Mouse (Mus musculus): Measurements from ENCODE around the gene Fam53b.

Gene Fam53b

GRCm38 (mm10) chr7:132765629-132766186 lies 48.0 kb downstream of the Fam53b start:
- CTCF ChIA-PET, result interaction anchor here in 2 of 4 experiments (0.7 kb wide), 2 partner anchors 107 to 1537 kb away, joined by 4 to 6 read pairs; no protein-coding TSS in a partner anchor
- POLR2A ChIA-PET, result interaction anchor here (0.5 to 2.1 kb wide), 14 partner anchors 9 to 310 kb away, joined by 3 to 7 read pairs (median 4); no protein-coding TSS in a partner anchor

GRCm38 (mm10) chr7:132764896-132765491 lies 48.7 kb downstream of the Fam53b start:
- POLR2A ChIA-PET, result interaction anchor here in 3 of 4 experiments (0.6 to 2.1 kb wide), 7 partner anchors 12 to 311 kb away, joined by 3 to 7 read pairs (median 3); no protein-coding TSS in a partner anchor
- CTCF ChIA-PET, result interaction anchor here in 2 of 4 experiments (0.7 to 1.0 kb wide), 2 partner anchors 46 to 1537 kb away, joined by 3 to 6 read pairs; no protein-coding TSS in a partner anchor

- ChIA-PET CTCF (interaction anchor here in 1 of 4 experiments (1.0 kb wide), 1 partner anchor 47 kb away, joined by 3 read pairs; no protein-coding TSS in a partner anchor), POLR2A (interaction anchor here in 2 of 4 experiments (0.6 to 0.8 kb wide), 3 partner anchors 12 to 34 kb away, joined by 3 read pairs; no protein-coding TSS in a partner anchor)
These were observed 49.4 kb downstream of the Fam53b start for GRCm38 (mm10) chr7:132764314-132764713.

- POLR2A ChIA-PET, result interaction anchor here in 1 of 4 experiments (0.7 to 0.8 kb wide), 2 partner anchors 13 to 32 kb away, joined by 3 read pairs; no protein-coding TSS in a partner anchor
- CTCF ChIA-PET, result interaction anchor here in 2 of 4 experiments (1.0 to 1.1 kb wide), 2 partner anchors 47 kb away, joined by 3 to 4 read pairs; no protein-coding TSS in a partner anchor
These were observed 49.8 kb downstream of the Fam53b start for GRCm38 (mm10) chr7:132763911-132764310.

- CTCF ChIA-PET, result interaction anchor here in 1 of 4 experiments (1.1 kb wide), 1 partner anchor 48 kb away, joined by 4 read pairs; no protein-coding TSS in a partner anchor
- POLR2A ChIA-PET, result no interaction called here
These were observed 50.3 kb downstream of the Fam53b start for GRCm38 (mm10) chr7:132763351-132763750.

GRCm38 (mm10) chr7:132761409-132761808 lies 52.3 kb downstream of the Fam53b start:
- POLR2A ChIA-PET, result interaction anchor here in 2 of 4 experiments (0.6 to 1.2 kb wide), 5 partner anchors 15 to 442 kb away, joined by 3 to 6 read pairs (median 3); no protein-coding TSS in a partner anchor
- CTCF ChIA-PET, result interaction anchor here in 2 of 4 experiments (0.6 to 1.4 kb wide), 4 partner anchors 40 to 114 kb away, joined by 3 read pairs; no protein-coding TSS in a partner anchor

- CTCF ChIA-PET, result interaction anchor here in 2 of 4 experiments (0.7 to 1.9 kb wide), 3 partner anchors 50 to 113 kb away, joined by 3 to 4 read pairs (median 3); no protein-coding TSS in a partner anchor
- POLR2A ChIA-PET, result interaction anchor here in 3 of 4 experiments (0.5 to 1.2 kb wide), 5 partner anchors 15 to 136 kb away, joined by 3 to 4 read pairs (median 3); no protein-coding TSS in a partner anchor
These were observed 53.0 kb downstream of the Fam53b start for GRCm38 (mm10) chr7:132760589-132761180.

- POLR2A ChIA-PET, result interaction anchor here in 2 of 4 experiments (0.7 to 1.5 kb wide), 4 partner anchors 9 to 51 kb away, joined by 3 to 4 read pairs (median 4); no protein-coding TSS in a partner anchor
- CTCF ChIA-PET, result interaction anchor here in 1 of 4 experiments (1.9 kb wide), 1 partner anchor 51 kb away, joined by 4 read pairs; no protein-coding TSS in a partner anchor
These were observed 53.8 kb downstream of the Fam53b start for GRCm38 (mm10) chr7:132759926-132760325.

- CTCF ChIA-PET, result interaction anchor here in 1 of 4 experiments (1.9 kb wide), 1 partner anchor 51 kb away, joined by 4 read pairs; no protein-coding TSS in a partner anchor
These were observed 54.2 kb downstream of the Fam53b start for GRCm38 (mm10) chr7:132759405-132759891.

GRCm38 (mm10) chr7:132758875-132759274 lies 54.8 kb downstream of the Fam53b start:
- ChIA-PET CTCF (interaction anchor here in 1 of 4 experiments (1.9 kb wide), 1 partner anchor 52 kb away, joined by 4 read pairs; no protein-coding TSS in a partner anchor), POLR2A (interaction anchor here in 2 of 4 experiments (0.7 to 1.5 kb wide), 3 partner anchors 44 to 50 kb away, joined by 3 to 4 read pairs (median 3); no protein-coding TSS in a partner anchor)

More at GRCm38 (mm10) chr7:132759405-132759891, 54.2 kb downstream of the Fam53b start:
- POLR2A ChIA-PET, result interaction anchor here in 1 of 4 experiments (1.0 to 1.5 kb wide), 3 partner anchors 9 to 43 kb away, joined by 3 to 4 read pairs (median 4); no protein-coding TSS in a partner anchor

- POLR2A ChIA-PET, result interaction anchor here in 2 of 4 experiments (0.6 to 0.8 kb wide), 2 partner anchors 51 to 995 kb away, joined by 4 to 5 read pairs; no protein-coding TSS in a partner anchor
- CTCF ChIA-PET, result interaction anchor here in 2 of 4 experiments (0.6 to 1.2 kb wide), 2 partner anchors 55 to 1901 kb away, joined by 3 read pairs; no protein-coding TSS in a partner anchor
These were observed 57.4 kb downstream of the Fam53b start for GRCm38 (mm10) chr7:132756325-132756724.

GRCm38 (mm10) chr7:132754389-132754750 lies 59.3 kb downstream of the Fam53b start:
- CTCF ChIA-PET, result no interaction called here
- POLR2A ChIA-PET, result interaction anchor here in 2 of 4 experiments (0.7 to 1.4 kb wide), 4 partner anchors 12 to 147 kb away, joined by 3 read pairs; no protein-coding TSS in a partner anchor

- ChIA-PET POLR2A (interaction anchor here in 2 of 4 experiments (0.7 to 1.4 kb wide), 4 partner anchors 11 to 148 kb away, joined by 3 read pairs; no protein-coding TSS in a partner anchor), CTCF (no interaction called here)
These were observed 59.9 kb downstream of the Fam53b start for GRCm38 (mm10) chr7:132753518-132754388.

- ChIA-PET CTCF (no interaction called here), POLR2A (no interaction called here)
These were observed 62.0 kb downstream of the Fam53b start for GRCm38 (mm10) chr7:132751716-132752115.

GRCm38 (mm10) chr7:132749504-132749903 lies 64.2 kb downstream of the Fam53b start:
- ChIA-PET CTCF (no interaction called here), POLR2A (no interaction called here)

- ChIA-PET CTCF (no interaction called here), POLR2A (interaction anchor here in 3 of 4 experiments (0.6 to 2.6 kb wide), 3 partner anchors 13 to 180 kb away, joined by 3 to 10 read pairs (median 3); no protein-coding TSS in a partner anchor)
These were observed 65.5 kb downstream of the Fam53b start for GRCm38 (mm10) chr7:132748076-132748769.
